In the genomic region with DNA sequence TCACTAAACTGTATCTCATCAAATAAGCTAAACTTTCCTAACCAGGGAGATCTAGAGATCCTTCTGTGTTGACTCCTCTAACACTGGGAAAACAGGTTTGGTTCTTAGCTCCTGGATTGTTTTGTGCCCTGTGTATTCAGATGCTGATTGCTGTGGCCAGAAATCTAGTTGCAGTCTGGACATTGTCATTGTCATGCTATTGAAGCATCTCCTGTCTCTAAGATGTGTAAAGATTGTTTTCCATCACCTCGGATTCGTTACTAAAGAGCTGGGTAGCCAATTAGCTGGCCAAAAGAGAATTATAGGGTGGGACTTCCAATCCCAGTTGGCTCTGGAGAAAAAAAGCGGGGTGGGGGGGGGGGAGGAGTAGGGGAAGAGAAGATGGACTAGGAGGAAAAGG, we compare ENCODE assay signal across 22 mouse cellular contexts. TPM values are rescaled to one million over a fixed set of nuclear protein-coding genes. Genes with fewer than 3 reads are reported as not detected.
"Had no signal": no experiment of that assay in that cellular context is flagged by ENCODE, and none has a peak within 500 bp of the region (broad histone marks: within the 10 kb centered on the region; RNA-seq: fewer than 3 reads in every experiment).

No protein-coding gene starts in this region.

- H3K27me3 ChIP-seq: lung, embryonic 15.5 days; midbrain, embryonic 13.5 days; neural tube, embryonic 13.5 days; neural tube, embryonic 15.5 days had no signal

- H3K27ac ChIP-seq: liver, embryonic 15.5 days; lung, embryonic 15.5 days; macrophage; midbrain, embryonic 13.5 days; neural tube, embryonic 13.5 days; neural tube, embryonic 15.5 days had no signal

- H3K36me3 ChIP-seq: liver, embryonic 15.5 days; lung, embryonic 15.5 days; midbrain, embryonic 13.5 days; neural tube, embryonic 13.5 days; neural tube, embryonic 15.5 days had no signal

- H3K4me3 ChIP-seq: liver, embryonic 15.5 days; lung, embryonic 15.5 days; megakaryocyte, embryonic 14.5 days; midbrain, embryonic 13.5 days; myocyte; neural tube, embryonic 13.5 days; neural tube, embryonic 15.5 days had no signal

- H3K4me2 ChIP-seq: liver, embryonic 15.5 days; lung, embryonic 15.5 days; midbrain, embryonic 13.5 days; neural tube, embryonic 13.5 days; neural tube, embryonic 15.5 days had no signal

- ATAC-seq: liver, postnatal 0 days; lung, postnatal 0 days; midbrain, embryonic 13.5 days; midbrain, embryonic 16.5 days had no signal

- DNase-seq: liver, postnatal 0 days; lung, adult 2 months; lung, postnatal 14 days; lung, postnatal 36 days; retina, postnatal 1 day; right cerebral cortex, adult 18-20 months; right cerebral cortex, postnatal 25 days; right cerebral cortex, postnatal 4 days; spleen, adult 18-20 months; thymus, adult 18-20 months; thymus, postnatal 25 days; thymus, postnatal 4 days had no signal

- H3K9ac ChIP-seq: liver, embryonic 15.5 days; liver, postnatal 0 days; lung, embryonic 15.5 days; midbrain, embryonic 13.5 days; neural tube, embryonic 13.5 days; neural tube, embryonic 15.5 days had no signal

- H3K9me3 ChIP-seq: liver, embryonic 15.5 days; lung, embryonic 15.5 days; midbrain, embryonic 13.5 days; neural tube, embryonic 13.5 days; neural tube, embryonic 15.5 days had no signal

RNA-seq across cellular contexts. Expression of a gene that starts 2.4 kb away (rescaled TPM):
- polyA plus RNA-seq: macrophage had no signal
